Mouse (Mus musculus) naive thymus-derived CD4-positive, alpha-beta T cell, adult 2 months (primary cell): Measurements from ENCODE around the gene Edn3.

Experiments
- DNase-seq: peaks from one replicate; pipeline ENCODE4 v3.0.0-alpha.2; 2011; ENCODE audit warnings: low read depth

Gene Edn3

GRCm38 (mm10) chr2:174760479-174761121 is at the start of gene Edn3:
Gene Edn3, plus strand, starts transcription at chr2:174760619.
- no peak for DNase-seq

DNA sequence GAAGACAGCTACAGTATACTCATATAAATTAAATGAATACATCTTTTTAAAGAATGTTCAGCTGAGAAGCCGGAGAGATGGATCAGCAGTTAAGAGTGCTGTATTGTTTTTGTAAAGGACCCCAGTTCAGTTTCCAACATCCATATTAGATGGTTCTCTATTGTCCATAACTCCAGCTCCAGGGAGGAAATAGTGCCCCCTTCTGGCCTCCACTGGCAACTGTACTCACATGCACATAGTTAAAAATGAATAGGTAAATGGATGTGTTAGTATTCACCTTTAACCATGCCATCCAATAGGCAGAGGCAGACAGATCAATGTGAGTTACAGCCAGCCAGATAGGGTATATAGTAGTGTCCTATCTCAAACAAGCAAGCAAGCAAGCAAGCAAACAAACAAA is 48.4 kb upstream of the Edn3 start:
- peak; percentile 31 for DNase-seq

DNA sequence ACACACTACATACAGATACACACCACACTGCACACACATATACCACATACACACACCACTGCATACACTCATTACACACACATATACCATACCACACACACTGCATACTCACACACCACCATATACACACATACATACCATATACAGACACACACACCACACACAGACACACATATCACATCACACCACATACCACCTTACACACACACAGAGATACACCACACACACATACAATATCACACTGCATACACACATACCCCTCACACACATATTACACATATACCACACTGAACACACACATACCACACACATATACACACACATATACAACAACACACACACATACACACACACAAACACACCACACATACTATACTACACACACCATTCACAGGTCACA is 44.5 kb upstream of the Edn3 start:
- DNase-seq, result no peak

DNA sequence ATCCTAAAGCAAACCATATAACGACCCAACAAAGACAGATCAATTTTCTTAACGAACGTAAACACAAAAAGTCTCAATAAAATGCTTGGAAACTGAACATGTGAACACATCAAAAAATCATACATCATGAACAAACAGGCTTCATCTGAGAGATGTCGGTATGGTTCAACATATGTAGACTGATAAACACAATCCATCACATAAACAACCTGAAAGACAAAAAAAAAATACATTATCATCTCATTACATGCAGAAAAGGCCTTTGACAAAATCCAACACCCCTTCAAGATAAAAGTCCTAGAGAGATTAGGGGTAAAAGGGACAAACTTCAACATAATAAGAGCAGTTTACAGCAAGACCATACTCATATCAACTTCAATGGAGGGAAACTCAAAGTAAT is 42.6 kb upstream of the Edn3 start:
- DNase-seq, result no peak

DNA sequence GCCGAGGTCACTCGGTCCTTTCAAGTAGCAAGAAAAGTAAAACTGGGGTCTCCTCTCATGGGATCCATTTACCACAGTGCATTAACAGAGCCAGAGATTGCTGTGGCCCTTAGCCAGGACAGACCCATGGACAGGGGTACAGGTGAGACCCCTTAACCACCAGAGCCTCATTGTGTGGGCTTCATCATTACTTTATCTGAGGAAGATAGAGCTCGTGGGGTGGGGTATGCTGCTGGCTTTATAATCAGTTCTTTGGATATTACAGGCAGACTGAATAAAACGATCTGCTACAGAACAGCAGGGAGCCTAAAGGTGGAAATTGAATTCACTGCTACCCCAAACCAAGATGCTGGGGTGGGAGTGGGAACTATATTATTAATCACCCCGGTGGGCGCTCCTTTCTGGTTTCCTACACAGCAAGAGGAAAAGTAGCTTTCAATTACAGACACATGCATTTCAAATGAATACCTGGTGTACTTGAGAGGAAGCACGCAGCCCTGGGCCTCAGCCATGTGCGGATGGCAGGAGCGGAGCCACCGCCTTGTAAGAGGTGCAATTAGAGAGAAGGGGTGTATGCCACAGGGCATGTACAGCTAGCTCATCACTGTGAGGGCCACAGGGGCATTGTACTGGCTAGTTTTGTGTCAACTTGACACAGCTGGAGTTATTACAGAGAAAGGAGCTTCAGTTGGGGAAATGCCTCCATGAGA is 33.1 kb upstream of the Edn3 start:
- no peak for DNase-seq

- no peak for DNase-seq
Measured at GRCm38 (mm10) chr2:174731939-174732338, 28.5 kb upstream of the Edn3 start.

DNA sequence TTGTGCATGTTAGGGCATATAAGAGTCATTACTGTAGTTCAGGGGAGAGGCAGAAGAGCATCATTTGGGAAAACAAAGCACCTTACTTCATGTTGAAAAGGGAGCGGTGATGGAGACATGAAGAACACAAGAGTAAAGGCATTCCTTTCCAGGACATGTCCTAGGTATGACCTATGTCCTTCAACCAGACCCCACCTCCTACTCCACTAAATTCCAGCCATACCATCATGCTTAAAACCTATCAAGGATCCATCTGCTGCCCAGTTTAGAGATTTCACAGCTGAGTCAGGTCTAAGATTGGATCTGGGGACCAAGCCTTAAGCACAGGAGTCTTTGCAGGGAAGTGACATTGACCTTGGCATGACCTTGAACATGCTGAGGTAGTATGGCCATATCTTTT is 25.1 kb upstream of the Edn3 start:
- no peak for DNase-seq

- DNase-seq, result no peak
Measured at GRCm38 (mm10) chr2:174747182-174747581, 13.2 kb upstream of the Edn3 start.

DNA sequence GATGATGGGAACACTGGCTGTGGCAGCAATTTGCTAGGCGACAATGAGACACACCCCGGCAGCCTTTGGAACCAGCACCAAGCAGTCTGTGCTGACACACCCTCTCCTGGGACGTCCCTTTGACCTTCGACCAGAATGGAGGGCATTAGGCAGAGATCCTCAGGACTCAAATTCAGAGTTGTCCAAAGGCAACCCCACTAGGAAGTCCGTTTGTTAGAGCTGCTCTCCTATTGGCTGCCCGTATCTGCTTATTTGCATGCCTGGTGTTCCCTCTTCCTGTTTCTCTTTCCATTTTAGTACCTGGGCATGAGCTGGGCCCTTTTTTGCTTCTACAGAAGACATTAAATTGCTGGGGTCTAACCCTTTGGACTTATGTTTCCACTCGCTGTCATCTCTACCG is 12.0 kb upstream of the Edn3 start:
- no peak for DNase-seq

DNA sequence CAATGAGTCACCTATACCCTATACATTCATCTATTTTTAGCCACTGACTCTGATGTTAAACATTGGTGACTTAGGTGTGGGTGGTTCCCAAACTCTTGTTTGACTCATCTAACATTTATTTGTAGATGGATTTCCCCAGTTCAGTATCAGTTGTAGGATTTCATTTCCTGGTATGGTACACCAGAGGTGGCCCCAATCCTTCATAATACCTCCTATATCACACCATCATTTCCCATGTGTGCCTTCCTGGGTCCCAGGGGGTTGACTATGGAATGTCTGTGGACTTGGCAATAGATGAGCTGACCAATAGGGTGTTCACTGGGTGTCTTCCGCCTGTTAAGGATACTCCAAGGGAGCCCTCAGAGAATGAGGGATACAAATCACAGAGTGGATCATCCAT is 7.2 kb upstream of the Edn3 start:
- no peak for DNase-seq

- DNase-seq, result no peak
Measured at GRCm38 (mm10) chr2:174754231-174754630, 6.2 kb upstream of the Edn3 start.

DNA sequence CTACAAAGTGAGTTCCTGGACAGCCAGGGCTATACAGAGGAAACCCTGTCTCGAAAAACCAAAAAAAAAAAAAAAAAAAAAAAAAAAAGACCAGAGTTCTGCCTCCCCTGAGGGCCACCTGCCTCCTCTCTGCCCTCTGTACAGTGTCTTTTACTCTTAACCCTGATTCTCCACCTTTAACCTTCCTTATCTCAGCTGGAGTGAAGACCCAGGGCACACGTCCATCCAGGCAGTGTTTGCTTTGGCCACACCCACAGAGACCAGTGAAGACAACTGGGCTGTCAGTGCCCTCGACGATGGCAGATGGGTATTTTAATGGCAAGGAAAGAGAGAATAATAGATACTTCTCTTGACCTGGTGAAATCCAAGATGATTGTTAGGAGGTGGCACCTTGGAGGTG is 1.2 kb upstream of the Edn3 start:
- no peak for DNase-seq

- no peak for DNase-seq
Measured at GRCm38 (mm10) chr2:174761452-174762101, 1.2 kb downstream of the Edn3 start.

- no peak for DNase-seq
Measured at GRCm38 (mm10) chr2:174762310-174762709, 1.9 kb downstream of the Edn3 start.

DNA sequence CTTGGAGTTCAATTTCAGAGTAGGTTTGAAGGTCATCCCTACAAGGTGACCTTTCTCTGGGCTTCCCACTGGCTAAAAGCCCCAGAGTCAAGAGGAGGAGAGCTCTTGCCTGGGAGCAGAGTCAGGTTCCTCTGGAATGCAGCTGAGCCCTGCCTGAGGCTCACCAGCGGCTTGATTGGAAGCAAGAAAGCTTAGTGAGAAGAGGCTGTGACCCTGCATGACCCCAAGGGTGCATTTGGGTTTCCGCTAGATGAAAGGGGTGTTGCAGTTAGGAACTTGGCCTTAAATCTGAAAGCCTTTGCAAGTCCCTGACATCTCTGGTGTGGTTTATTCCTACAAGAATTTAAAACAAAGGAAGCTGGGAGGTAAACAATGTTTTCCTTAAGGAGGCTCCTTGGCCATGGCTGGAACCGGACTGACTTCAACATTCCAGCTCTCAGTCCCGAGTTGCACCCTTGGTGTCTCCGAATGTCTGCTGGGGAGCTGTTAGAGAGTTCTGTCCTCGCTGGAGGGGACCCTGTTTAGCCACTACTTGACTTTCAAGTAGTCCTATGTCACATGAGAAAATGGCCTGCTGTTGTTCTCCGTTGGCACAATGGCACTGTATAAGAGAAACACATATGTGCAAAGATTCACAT is 8.6 kb downstream of the Edn3 start:
- DNase-seq, result no peak

DNA sequence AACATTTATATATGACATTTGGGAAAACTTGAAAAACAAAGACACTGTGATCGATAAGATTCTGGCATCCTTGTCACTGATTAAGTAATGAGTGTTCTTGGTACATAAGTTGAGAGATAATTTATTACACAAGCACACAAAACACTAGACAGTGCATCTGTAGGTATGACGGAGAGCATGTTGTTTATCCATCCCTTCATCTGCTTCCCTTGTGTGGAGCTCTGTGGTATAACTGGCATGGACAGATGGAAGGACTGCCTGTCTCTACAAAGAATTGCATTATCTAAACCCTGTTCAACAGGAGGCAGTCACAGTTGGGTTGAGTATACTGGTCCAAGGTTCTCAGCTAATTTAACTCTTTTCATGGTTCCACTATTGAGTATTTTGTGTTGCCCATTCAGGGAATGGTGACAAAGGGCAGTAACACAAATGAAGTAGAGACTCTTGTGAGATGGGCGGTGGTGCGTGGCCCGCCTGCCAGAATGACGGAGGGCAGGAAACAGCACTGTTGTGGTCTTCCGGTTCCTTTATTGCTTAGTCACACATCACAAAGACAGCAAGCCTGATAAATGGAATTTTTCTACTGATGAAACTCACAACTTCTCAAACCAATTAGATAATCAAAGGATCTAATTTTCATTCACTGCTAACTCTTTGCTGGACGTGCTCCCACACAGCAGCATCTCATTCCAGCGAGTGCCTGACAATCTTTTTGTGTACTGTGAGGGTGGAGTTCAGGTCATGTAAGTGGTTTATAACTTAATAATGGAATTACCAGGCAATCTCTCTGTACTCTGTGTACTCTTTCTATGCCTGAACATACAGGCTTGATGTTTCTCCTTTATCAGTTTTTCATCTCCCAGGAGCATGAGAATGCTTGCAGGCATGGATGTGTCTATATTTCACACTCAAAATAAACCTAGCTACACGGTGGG is 14.0 kb downstream of the Edn3 start:
- DNase-seq, result no peak

- DNase-seq, result no peak
Measured at GRCm38 (mm10) chr2:174782016-174782415, 21.6 kb downstream of the Edn3 start.

- DNase-seq, result no peak
Measured at GRCm38 (mm10) chr2:174782880-174783279, 22.5 kb downstream of the Edn3 start.

- no peak for DNase-seq
Measured at GRCm38 (mm10) chr2:174788830-174789229, 28.4 kb downstream of the Edn3 start.

DNA sequence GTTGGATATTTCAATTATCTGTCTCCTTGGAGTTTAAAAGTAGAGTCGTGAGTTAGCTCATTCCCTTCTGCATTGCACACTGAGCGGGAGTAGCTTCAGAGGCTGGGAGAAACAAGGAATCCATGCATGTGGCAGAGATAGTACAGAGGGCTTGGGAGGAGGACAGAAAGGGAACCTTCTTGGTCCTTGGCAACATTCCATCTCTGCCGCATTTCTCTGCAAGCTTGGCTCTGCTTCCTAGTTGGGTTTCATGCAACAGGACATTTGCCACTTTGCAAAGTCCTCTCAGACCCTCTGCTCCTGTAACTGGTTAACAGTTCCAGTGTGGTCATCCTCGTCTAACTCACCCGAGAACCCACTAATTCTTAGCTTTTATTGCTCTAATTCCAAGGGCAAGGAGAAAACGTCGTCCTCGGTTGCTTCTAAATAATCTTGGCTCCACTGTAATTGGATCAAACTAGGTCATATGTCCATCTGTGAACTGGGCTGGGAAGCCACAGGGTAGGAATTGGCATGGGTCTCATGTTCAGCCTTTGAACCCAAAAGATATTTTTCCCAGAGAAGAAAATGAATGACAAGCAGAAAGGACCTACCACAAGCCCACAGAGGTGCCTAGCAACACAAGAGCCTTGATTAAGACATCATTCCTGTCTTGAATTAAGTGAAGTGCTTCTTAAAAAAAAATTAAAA is 32.2 kb downstream of the Edn3 start:
- no peak for DNase-seq

DNA sequence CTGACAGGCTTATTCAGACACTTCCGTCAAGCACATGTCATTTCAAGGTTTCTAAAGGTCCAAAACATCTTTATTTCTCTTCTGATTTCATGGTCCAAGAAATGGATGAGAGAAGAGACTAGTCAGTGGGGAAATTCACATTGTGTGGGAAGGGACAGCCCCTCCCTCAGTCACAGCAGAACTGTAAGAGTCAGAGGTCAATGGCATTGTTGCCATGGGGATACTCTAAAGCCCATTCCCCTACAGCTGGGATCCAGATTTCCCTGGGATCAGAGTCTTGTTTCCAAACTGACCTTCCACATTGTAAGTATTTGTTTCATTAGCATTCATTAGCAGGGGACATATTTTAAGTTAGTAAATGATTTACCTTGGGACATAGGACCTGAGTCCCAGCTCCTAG is 32.8 kb downstream of the Edn3 start:
- no peak for DNase-seq
